Mouse (Mus musculus): ENCODE measurements at regions not wholly inside any gene's neighbourhood (a gene's known extent, or its start where the extent isn't known, plus 50 kb on each side); places are given as distances from the start of the nearest gene placed in this dataset.

DNA sequence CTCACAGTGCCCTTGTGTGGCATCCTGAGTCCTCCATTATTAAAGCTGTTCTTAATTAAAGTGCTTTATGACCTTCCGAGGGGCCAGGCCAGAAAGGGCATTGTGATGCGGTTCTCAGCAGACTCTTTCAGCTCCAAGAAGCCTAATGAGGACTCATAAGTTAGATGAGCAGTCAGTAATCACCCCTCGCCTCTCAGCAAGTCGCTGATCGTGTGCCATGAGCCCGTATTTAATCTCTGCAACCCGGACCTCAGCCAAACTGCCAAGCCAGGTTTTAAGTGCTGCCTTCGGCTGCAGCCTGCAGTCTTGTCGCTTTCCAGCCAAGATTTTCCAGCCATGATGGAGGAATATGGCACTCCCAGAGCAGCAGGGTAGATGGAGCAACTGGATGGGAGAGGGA is 56.1 kb upstream of the Rbfox1 start:
- no peak for DNase-seq (ENCODE audit: low spot score in 2 of 2)

DNA sequence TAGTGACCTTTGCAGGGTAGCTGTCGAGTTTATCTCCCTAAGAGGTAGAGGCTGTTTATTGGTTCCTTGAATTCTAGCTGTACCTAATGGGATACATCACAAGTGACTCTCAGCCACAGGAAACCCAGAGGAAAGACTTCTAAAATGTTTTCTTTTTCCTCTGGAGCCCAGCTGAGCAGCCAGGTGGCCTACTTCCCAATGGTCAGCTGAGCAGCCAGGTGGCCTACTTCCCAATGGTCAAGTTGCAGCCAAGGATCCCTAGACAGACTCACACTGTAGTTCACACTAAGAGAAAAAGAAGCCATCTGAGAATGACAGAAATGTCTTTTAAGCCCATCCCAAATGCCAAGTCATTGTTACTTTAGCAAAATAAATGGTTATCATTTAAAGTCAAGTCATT is 61.8 kb upstream of the Rbfox1 start:
- DNase-seq (ENCODE audit: low spot score in 2 of 2): no peak

DNA sequence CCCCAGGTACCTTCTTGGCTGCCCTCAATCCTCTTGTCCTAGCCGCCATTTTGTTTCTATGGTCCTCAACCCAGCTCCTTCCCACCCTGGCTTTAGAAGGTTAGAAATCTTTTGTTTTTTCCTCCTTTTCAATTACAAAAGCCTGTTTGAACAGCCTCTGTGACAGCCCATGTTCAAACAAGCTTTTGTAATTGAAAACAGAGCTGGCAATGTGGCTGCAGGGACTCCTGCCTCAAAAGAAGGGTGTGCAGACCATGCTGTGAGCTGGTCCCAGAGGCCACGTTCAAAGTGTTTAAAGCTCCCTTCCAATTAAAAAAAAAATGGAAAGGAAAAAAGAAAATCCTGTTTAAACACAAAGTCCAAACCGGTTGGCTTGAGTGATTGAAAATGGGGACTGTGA is 68.0 kb upstream of the Rbfox1 start:
- DNase-seq (ENCODE audit: low spot score in 2 of 2): no peak

GRCm38 (mm10) chr16:5812245-5812820 is 72.8 kb upstream of the Rbfox1 start:
- no peak for DNase-seq (ENCODE audit: low spot score in 2 of 2)

DNA sequence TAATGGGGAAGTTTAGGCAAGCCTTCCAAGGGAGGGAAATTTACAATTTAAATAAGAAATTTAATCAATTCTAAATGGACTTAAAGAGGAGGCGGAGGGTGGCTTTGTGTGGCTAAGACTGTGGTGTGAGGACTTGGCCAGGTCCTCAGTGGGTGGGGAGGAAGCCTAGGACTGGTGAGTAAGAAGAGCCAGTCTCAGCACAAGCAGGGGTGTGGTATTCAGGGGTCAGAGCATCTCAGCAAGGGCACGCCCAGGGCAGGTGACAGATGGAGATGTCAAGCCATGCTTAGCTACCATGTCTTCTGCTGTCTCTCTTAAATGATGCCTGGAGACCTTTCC is 73.5 kb upstream of the Rbfox1 start:
- no peak for DNase-seq (ENCODE audit: low spot score in 2 of 2)

DNA sequence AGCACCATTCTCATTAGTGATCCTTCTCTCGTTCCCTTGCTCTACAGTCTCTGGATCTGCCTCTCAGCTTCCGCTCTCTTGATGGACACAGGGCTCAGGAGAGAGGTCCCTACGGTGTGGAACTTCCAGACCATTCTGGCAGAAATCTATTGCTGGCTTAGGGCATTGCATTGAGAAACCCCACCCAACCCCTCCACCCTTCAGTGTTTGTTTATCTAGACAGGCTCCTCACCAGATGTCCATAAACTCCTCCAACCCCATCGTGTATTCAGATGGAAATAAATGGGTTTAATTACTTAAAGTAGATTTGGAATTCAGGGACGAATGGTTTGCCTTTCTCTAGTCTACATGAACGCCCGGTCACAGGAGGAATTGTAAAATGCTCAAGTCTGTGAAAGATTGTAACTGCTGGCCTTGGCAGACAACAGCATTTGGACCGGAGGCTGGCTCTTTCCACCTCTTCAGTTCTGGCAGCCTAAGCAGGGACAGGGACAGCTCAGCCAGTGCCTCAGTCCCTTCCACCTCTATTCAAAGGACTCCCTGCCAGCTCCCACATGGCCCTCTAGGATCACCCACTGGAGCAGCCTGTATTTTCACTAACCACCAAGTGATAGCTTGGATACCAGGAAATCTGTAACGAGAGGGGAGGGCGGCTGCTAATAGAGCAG is 74.0 kb upstream of the Rbfox1 start:
- DNase-seq (ENCODE audit: low spot score in 2 of 2): no peak

- no peak for DNase-seq (ENCODE audit: low spot score in 2 of 2)
Measured at GRCm38 (mm10) chr16:5798188-5798587, 87.0 kb upstream of the Rbfox1 start.

GRCm38 (mm10) chr16:5792216-5792615 is 92.9 kb upstream of the Rbfox1 start:
- DNase-seq (ENCODE audit: low spot score in 2 of 2): no peak

DNA sequence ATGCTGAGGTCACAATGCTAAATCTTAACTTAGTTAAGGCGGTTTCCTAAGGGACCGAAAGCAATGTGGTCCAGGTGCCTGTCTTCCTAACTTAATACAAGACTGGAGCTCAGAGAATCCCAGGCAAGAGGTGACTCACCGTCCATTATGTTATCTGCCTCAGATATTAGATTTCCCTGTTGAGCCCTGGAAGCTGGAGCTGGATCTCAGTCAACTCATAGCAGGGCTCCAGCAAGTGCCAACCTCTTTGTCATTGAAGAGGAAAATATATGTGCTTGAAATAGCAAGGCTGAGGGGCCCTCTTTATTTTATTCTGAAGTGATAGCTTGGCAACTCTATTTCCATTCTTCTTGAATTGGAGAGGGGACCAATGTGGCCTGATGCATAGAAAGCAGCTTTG is 95.0 kb upstream of the Rbfox1 start:
- DNase-seq (ENCODE audit: low spot score in 2 of 2): no peak

- DNase-seq (ENCODE audit: low spot score in 2 of 2): no peak
Measured at GRCm38 (mm10) chr16:5787206-5787605, 97.9 kb upstream of the Rbfox1 start.

DNA sequence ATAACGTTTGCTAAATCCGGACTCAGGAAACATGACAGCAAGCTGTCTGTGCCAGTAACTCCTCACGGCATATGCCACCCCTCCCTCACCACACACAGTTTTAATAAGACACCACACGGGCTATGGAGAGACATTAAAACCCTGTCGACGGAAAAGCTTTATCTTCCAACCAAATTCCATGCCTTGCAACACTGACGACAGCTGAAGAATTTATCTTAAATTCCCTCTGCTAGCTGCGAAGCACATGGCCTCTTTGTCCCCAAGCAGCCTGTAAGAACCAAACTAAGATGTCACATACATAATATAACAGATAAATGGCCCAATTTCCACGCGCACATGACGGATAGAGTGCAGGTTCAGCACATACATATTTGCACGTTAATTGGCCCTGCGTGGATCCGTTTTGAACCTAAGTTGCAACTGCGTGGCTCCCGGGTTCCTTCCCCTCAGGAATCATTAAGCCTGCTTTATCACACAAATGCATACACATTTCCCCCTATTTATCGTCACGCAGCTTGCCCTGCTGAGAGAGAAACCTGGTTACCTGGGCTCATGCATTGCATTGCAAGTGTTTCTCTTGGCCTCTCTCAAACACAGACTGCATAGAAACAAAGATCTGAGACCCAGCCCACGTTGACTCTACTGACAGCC is 118.3 kb upstream of the Rbfox1 start:
- no peak for DNase-seq (ENCODE audit: low spot score in 2 of 2)

- DNase-seq (ENCODE audit: low spot score in 2 of 2): no peak
Measured at GRCm38 (mm10) chr16:5765143-5765542, 120.0 kb upstream of the Rbfox1 start.

DNA sequence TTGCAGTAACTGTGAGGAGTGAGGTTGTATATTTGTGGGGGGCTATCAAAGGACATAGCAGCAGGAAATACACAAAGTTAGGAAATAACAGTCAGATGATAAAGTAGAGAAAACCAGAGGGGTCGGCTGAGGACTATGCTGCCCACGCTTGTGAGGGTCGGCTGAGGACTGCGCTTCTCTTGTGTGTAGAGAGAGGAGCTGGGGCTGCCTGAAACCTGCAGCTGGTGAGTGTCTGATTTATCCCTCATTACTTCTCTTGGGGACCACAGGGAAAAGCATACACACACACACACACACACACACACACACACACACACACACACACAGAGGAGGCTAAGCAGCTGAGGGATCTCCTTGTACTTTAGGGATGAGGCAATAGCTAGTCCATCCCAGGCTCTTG is 124.3 kb upstream of the Rbfox1 start:
- no peak for DNase-seq (ENCODE audit: low spot score in 2 of 2)

DNA sequence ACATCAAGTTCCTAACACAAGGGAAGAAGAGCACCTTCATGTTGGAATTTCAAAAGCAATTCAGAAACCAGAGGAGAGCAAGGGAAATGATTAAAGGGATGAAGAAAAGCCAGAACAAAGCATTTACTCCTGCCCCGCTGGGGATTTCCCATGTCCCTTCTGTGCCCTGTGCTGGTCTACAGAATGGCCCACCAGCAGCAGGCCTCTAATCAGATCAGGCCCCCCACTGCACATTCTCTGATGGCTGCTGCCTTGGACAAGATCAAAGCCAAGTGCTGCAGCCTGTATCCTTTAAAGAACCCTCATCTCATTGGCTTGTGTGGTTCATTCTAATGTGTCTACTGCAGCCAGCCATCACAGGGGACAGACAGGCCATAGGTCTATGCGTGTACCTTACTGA is 126.1 kb upstream of the Rbfox1 start:
- no peak for DNase-seq (ENCODE audit: low spot score in 2 of 2)

GRCm38 (mm10) chr16:5742716-5743507 is 142.2 kb upstream of the Rbfox1 start:
- DNase-seq (ENCODE audit: low spot score in 2 of 2): no peak

- no peak for DNase-seq (ENCODE audit: low spot score in 2 of 2)
Measured at GRCm38 (mm10) chr16:5740776-5741175, 144.4 kb upstream of the Rbfox1 start.

DNA sequence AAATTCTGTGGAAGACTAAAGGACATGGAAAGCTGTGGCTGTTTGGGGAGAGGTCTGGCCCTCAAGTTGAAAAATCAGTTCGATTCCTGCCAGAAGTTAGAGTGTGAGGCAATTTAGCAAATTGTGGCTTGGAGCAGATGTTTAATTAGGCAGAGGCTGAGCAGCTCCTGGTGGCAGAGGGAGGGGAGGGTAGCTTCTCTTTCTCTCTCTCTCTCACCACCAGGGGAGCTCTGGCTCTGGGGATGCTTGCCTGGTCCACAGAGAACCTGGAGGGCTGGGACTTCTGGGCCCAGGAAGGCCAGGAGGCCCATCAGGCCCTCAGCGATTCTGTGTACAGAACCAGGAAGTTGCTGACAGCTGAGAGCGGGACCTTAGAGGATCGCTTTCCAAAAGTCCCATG is 151.5 kb upstream of the Rbfox1 start:
- no peak for DNase-seq (ENCODE audit: low spot score in 2 of 2)

GRCm38 (mm10) chr16:5722506-5722905 is 162.6 kb upstream of the Rbfox1 start:
- DNase-seq (ENCODE audit: low spot score in 2 of 2): no peak

GRCm38 (mm10) chr16:5713476-5713875 is 171.7 kb upstream of the Rbfox1 start:
- no peak for DNase-seq (ENCODE audit: low spot score in 2 of 2)

GRCm38 (mm10) chr16:5709831-5710230 is 175.3 kb upstream of the Rbfox1 start:
- no peak for DNase-seq (ENCODE audit: low spot score in 2 of 2)

DNA sequence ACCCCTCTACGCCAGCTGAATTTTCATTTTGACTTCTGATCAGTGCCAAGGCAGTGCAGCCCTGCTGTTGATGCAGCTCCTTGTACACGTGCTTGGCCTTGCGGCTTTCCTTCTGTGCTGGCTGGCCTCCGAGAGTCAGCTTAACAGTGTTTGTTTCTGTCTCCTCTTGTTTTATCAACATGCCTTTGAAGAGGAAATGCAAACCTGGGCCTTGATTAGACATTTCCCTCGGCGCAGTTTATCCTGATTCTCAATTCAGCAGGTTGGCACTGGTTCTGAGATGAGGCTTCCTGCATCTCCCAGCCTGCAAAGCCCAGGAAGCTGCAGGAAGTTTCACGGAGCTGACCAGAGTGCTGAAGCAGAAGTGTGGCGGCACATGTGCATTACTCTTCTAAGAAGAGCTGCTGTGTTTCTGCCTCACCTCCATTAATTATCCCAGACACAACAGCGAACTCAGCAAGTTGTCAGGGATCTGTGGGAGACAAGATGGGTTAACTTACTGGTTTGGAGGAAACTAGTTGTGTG is 184.4 kb upstream of the Rbfox1 start:
- DNase-seq (ENCODE audit: low spot score in 2 of 2): no peak

GRCm38 (mm10) chr16:5688322-5688721 is 196.8 kb upstream of the Rbfox1 start:
- DNase-seq (ENCODE audit: low spot score in 2 of 2): no peak

All from urinary bladder, postnatal 36 days (tissue).